Mouse (Mus musculus): ENCODE results near the gene Rnf7.
"Not testable (repeated sequence)": the region's sequence is repeated elsewhere in the genome, so short reads cannot be mapped to it uniquely, and the experiment has no call there.

Rnf7 gene

DNA sequence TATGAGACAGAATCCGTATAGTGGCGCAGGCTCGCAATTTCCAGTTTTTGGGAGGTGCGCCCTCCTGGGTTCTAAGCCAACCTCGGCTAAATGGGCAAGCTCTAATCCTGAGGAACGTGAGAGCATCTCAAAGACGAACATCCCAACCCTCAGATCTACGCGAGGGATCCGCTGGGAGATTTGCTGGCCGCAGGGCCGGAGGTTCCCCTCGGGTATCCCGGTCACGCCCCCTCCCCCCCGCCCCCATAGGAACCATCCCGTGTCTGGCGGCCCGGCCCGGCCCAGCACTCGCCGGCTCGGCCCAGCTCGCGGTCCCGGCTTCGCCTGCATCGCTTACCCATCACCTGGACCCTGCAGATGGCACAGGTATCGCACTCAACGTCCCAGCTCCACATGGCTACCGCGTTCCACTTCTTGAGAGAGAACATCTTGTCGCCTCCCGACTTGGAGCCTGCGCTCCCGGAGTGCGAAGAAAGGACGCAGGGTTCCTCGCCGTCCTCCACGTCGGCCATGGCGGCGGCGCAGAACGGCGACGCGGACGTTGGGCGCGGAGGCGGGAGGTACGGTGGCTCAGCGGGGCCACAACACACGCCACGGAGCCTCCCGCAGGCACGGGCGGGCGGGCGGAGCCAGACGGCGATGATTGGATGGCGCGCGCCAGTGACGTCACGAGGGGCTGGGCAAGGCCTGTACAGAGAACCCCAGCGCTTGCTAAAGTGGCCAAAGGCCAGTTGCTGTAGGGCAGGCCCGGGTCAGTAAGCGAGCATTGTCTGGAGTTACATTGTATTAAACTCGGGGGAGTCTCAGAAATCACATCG, at the start of gene Rnf7:
Gene Rnf7, minus strand, starts transcription at position 605 of the 818 bp plus-strand sequence.
- DNase-seq (ENCODE audit: low spot score), result peak; percentile 100

- no peak for DNase-seq (ENCODE audit: low spot score)
These were observed 47.5 kb upstream of the Rnf7 start for GRCm38 (mm10) chr9:96526011-96526410.

- no peak for DNase-seq (ENCODE audit: low spot score)
These were observed 46.6 kb upstream of the Rnf7 start, which contains the start of gene Gm28729 for GRCm38 (mm10) chr9:96524972-96525506. Gene Gm28729 (minus strand): TSS chr9:96525264.

DNA sequence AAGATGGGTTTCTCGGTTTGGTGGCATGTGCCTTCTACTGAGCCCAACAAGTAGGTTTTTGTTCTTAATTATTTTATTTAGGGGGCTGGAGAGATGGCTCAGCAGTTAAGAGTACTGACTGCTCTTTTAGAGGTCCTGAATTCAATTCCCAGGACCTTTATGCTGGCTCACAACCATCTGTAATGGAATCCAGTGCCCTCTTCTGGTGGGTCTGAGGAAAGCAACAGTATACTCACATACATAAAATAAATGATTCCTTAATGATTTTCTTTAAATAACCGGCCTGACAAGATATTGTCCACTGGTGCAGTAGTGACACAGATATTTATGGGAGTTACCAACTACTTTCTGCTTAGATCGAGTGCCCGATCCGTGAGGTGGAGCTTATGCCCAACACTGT, 44.7 kb upstream of the Rnf7 start:
- DNase-seq (ENCODE audit: low spot score), result no peak

DNA sequence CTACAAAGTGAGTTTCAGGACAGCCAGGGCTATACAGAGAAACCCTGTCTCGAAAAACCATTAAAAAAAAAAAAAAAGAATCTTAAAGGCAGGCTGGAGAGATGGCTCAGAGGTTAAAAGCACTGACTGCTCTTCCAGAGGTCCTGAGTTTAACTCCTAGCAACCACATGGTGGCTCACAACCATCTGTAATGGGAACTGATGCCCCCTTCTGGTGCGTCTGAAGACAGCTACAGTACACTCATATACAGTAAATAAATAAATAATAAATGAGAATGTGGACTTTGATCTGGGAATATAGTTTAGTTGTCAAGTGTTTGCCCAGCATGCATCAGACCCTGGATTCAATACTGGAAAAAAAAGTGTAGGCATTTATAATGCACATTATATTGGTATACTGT, 43.1 kb upstream of the Rnf7 start:
- DNase-seq (ENCODE audit: low spot score), result not testable (repeated sequence)

- no peak for DNase-seq (ENCODE audit: low spot score)
These were observed 39.0 kb upstream of the Rnf7 start for GRCm38 (mm10) chr9:96517429-96517828.

GRCm38 (mm10) chr9:96516806-96517205, 38.3 kb upstream of the Rnf7 start:
- no peak for DNase-seq (ENCODE audit: low spot score)

DNA sequence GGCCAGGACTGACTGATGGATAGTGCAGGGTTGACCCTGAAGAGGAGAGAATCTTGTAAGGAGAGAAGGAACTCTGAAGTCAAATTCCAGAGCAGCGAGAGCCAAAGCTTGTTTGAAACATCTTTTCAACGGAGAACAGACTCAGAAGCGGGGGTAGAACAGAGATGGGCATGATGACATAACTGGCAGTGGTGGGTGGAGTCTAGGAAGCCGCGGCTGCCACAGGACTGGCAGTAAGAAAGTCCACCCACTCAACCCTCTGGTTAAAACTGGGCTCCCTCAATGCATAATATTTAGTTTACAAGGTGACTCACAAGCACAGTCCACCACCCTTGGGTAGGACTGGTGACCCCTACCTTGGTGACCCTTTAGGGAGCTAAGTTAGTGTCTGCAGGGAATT, 37.3 kb upstream of the Rnf7 start:
- no peak for DNase-seq (ENCODE audit: low spot score)

DNA sequence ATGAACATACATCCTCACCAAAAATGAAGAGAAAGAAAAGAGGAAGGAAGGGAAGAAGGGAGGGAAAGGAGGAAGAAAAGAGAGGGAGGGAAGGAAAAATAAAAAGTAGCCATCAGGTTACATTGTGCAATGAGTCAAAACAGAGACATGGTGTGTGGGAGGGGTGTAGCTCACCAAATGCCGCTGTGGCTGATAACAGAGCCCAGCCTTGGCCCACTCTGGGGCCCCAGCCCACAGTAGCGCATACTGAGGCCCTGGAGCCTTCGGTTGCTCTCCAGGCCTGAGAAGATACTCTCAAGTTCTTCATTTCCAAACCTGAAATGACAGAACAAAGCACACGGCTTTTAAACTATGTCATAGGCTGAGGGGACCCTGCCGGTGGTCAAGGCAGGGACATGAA, 35.8 kb upstream of the Rnf7 start:
- DNase-seq (ENCODE audit: low spot score), result no peak

DNA sequence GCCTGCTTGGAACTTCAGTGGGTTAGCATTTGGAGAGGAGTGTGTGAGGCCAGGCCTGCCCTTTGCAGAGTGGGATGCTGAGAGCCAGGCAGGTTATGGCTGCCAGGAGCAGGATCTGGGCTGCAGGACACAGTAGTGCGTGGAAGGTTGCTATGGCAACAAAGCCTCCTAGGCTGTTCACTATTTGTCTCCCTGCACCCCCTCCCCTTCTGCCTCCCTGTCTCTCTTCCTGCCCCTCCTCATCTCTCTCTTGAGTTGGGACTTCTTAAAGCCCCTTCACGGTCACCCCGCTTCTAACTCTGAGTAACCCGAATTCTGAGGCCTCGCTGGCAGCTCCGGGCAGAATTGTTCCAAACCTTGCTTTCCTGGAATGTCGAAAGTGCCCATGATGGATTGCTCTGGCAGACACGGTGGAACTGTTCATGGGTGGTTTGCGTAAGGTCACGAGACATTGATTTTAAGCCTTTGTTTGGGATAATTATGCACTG, 27.6 kb upstream of the Rnf7 start:
- DNase-seq (ENCODE audit: low spot score), result no peak

DNA sequence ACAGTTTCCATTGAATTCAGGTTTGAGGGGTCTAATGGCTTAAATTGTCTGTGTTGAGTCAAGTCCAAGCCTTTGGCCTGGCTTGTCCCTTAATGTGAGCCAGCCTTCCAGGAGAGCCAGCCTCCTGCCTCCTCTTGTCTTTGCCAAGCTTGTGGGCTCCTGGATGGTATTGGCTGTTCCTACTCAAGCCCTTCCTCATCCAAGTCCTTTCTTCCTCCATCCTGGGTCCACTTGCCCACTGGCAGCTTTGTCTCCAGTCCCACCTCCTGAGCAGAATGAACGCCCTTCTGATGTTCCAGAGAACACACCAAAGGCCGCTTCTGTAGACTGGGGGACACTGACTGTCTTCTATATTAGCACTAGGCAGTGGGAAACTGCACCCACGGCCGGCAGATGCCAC, 26.7 kb upstream of the Rnf7 start:
- no peak for DNase-seq (ENCODE audit: low spot score)

GRCm38 (mm10) chr9:96504116-96504895, 25.8 kb upstream of the Rnf7 start:
- DNase-seq (ENCODE audit: low spot score), result no peak

GRCm38 (mm10) chr9:96502856-96503610, 24.6 kb upstream of the Rnf7 start:
- no peak for DNase-seq (ENCODE audit: low spot score)

DNA sequence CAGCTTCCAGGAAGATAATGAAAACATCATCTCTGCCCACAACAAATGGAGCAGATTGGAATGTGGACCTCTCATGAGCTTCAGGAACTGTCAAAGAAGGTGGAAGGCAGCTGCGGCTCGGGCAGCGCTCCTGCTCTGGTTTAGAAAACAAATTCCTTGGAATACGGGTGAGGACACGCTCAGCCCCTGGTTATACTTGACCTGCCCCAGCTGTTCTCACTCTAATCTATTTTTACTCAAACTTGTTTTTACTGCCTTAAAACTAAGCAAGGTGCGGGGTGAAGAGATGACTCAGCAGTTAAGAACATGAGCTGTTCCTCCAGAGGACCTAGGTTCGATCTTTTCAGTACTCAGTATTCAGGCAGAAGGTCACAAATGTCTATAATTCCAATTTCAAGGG, 22.7 kb upstream of the Rnf7 start:
- no peak for DNase-seq (ENCODE audit: low spot score)

- DNase-seq (ENCODE audit: low spot score), result no peak
These were observed 14.7 kb upstream of the Rnf7 start for GRCm38 (mm10) chr9:96493212-96493611.

- DNase-seq (ENCODE audit: low spot score), result peak; percentile 49
These were observed 13.3 kb upstream of the Rnf7 start for GRCm38 (mm10) chr9:96491810-96492209.

- not testable (repeated sequence) for DNase-seq (ENCODE audit: low spot score)
These were observed 9.4 kb upstream of the Rnf7 start for GRCm38 (mm10) chr9:96487869-96488268.

DNA sequence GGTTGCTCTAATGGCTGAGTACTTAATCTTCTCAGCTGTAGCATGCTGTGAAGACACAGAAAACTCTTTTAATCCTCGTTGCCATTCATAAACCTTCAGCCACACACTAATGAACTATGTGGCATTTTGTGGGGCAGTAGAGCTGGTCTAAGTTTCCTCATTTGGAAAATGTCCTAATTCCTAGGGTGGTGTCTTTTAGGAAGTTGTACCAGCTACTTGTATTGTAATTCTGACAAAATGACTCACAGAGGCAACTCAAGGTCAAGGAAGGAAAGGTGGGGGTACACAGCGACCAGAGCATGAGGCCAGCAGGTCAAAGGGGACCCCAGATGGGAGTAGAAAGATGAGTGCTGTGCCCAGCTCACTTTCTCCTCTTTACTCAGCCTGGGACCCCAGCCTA, 5.2 kb upstream of the Rnf7 start:
- DNase-seq (ENCODE audit: low spot score), result no peak

DNA sequence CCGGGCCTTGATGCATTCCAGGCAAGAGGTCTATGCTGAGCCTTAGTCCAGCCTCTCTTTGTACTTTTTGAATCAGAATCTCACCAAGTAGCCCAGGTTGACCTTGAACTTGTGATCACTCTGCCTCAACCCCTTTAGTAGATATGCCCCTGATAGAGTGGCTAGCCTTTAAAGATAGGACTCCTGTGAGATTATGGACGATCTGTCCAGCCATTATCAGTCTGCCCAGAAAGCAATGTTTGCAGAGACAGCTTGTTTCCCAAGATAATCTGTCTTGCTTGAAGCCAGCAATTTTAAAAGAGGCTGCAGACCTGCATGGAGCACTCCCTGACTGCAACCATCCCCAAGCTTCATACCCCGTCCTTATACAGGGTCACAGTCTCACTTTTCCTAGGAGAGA, 4.6 kb upstream of the Rnf7 start:
- no peak for DNase-seq (ENCODE audit: low spot score)

GRCm38 (mm10) chr9:96472356-96472755, 6.1 kb downstream of the Rnf7 start:
- DNase-seq (ENCODE audit: low spot score), result no peak

- DNase-seq (ENCODE audit: low spot score), result not testable (repeated sequence)
These were observed 6.8 kb downstream of the Rnf7 start for GRCm38 (mm10) chr9:96471681-96472080.

All from testis, postnatal 14 days (tissue).